Mouse (Mus musculus) c-Kit-positive CD71-positive TER-119-negative erythroid progenitor cells, embryonic 14.5 days (primary cell): ENCODE measurements around the gene Gm49378.

Experiments
- DNase-seq: peaks from one replicate; pipeline ENCODE4 v3.0.0-alpha.2; 2013; ENCODE audit warnings: low read depth

The Gm49378 gene

DNA sequence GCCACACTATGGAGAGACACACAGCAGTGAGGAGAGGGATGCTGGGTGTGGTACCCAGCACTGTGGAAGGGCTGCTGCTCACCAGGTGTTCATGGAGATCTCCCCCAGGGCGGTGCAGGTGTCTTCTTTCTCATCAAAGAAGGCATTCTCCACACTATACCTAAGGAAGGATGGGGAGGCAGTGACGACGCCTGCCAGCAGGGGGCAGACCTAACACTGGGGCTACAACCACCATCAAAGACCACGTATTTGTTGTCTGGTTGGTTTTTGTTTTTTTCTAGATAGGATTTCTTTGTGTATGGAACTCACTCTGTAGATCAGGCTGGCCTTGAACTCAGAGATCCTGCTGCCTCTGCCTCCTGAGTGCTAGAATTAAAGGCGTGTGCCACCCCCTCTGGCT lies 8.4 kb downstream of the Gm49378 start:
- DNase-seq: no peak

DNA sequence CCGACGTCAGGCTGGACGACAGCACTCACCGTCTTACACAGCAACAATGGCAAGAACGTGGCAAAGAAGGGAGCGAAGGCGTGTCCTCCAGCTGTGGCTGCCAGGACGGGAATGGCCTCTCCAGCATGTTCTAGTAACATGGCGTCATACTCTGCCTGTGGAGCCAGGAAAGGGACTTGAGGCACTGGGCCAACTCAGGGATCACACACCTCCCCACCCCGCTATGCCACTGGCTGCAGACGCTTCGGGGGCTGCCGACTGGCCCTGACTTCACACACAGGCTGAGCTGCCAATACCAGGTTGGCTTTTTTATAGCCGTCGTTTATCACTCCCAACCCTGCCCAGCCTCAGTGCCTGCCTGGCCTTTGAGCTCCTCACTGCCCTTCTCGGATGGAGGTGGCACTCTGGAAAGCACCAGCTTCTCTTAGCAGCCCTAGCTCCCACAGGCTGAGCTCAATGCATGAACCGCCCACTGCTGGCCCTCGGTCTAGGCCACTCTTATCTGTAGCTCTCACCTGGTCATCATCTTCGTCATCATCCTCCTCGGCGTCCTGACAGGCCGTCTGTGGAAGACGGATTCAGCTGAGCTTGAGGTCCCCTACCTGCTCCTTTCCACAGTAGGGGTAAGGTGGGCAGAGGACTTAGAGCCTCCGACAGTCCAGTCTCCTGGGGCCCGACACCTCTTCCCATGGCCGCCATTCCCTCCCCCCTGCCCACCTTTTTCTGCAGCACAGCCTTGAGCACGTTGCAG lies 9.4 kb downstream of the Gm49378 start:
- no peak for DNase-seq

DNA sequence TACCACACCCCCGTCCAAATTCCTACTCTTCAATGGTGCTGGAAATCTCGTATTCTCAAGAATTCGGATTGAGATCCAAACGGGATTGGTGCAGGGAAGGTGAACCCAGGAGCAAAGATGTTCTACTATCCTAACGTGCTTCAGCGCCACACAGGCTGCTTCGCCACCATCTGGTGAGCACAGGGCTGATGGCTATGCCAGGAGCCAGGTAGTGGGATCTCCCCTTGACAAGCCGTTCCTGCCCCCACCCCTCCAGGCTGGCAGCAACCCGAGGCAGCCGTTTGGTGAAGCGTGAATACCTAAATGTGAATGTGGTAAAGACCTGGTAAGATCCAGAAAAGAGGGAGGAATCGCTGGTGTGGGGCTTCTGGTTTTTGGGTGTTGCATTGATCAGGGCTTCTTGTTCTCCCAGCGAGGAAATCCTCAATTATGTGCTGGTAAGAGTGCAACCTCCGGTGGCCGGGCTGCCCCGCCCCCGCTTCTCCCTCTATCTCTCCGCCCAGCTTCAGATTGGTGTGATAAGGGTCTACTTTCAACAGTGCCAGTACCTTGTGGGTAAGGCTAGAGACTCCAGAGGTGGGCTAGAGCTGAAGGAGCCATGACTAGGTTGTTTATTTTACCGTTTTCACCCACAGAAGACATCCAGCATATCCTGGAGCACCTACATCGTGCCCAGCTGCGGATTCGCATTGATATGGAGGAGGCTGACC lies 19.1 kb downstream of the Gm49378 start:
- DNase-seq: peak; percentile 70

DNA sequence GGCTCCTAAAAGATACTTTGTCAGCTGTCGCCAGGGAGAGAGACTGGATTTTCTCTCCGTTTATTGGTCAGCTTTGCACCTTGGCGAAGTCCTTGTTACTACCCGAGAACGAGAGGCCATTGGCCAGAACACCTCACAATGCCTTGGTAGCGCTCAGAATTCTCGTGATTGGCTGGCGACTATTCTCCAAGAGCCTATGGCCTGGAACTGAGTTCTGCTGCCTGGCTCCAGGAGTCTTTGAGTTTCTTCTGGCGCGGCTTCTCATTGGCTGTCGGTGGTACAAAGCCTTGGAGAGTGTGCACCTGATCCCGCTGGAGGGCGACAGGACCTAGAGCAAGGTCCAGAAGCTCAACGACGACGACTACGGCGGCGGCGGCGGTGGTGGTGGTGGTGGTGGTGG lies 19.9 kb downstream of the Gm49378 start, which contains the start of gene Rec8:
Gene Rec8 (plus strand): TSS at position 216 of the 400 bp plus-strand sequence.
- no peak for DNase-seq

DNA sequence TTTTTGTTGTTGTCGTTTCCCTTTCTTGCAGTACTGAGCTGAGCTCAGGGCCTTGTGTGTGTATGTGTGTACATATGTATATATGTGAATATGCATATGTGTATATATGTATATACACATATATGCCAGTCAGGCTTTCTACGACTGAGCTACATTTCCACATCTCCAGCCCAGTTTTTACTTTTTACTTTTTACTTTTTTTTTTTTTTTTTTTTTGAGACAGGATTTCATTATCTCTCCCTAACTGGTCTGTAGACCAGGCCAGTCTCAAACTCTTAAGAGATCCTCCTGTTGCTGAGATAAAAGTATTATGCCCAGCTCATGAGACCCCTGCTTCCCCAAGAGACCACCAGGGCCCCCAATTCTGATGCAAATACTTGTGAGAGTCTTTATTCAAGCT lies 20.9 kb downstream of the Gm49378 start:
- no peak for DNase-seq

DNA sequence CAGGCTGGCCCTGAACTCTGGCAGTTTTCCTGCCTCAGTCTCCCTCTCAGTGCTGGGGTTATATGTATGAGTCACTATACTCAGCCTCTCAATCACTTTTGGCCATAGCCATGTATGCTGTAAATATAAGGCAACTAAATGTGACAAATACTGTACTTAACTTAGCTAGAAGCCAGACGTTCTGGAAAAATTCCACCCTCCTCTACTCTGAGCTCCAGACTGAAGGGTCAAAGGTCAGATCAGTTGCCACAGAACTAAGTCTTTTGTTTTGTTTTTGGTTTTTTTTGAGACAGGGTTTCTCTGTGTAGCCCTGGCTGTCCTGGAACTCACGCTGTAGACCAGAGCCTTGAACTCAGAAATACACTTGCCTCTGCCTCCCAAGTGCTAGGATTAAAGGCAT lies 21.8 kb downstream of the Gm49378 start:
- DNase-seq: no peak

DNA sequence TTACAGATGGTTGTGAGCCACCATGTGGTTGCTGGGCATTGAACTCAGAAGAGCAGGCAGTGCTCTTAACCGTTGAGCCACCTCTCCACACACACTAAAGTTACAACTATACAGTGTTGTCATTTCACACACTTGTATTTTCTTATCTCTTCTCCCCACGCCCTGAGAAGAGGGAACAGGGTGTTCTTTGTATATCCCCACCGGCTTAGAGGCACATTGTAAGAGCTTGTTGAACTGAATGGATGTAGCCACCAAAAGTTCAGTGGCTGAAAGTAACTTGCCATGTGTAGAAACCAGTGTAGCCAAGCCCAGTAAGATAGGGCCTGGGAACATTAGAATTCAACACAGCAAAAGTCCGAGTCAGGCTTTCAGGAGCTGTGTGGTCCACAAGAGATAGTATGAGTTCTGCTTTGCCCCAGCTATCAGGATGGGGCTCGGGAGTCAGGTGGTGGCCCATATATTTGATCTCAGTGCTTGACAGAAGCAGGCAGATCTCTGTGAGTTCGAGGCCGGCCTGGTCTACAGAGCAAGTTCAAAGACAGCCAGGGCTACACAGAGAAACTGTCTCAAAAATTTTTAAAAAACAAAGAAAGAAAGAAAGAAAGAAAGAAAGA lies 23.0 kb downstream of the Gm49378 start:
- peak; percentile 85 for DNase-seq

DNA sequence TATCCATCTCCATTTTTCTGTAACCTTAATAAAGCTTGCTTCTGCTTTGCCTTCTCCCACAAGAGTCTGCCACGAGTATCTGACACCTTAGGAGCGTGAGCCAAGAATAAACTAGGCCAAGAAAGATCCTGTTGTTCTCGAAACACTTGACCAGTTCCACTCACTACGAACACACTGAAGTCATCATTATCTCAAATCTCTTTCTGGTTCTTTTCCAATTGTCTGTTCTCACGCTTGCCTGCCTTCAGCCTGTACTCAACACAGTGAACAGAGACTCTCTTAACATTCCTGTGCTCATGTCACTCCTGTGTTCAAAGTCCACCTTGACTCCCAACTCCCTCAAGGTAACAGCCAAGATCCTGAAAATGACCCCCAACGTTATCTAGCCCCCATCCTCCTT lies 24.3 kb downstream of the Gm49378 start:
- no peak for DNase-seq

DNA sequence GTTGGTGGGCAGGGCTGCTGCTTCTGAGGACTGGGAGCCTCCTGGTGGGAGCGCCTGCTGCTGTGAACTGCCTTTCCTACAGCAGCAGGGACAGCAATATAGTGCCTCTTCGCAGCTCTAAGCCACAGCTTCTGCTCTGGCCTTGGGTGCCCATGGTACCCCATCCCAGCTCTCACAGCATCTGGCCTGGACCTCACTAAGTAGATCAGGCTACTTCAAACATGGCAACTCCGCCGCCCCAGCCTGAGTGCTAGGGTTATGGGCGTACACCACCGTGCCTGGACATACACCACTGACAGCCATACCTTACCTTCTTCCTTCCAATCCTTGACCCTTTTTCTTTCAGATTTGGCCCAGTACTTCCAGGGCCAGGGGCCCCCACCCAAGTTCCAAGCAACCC lies 29.4 kb downstream of the Gm49378 start:
- no peak for DNase-seq

DNA sequence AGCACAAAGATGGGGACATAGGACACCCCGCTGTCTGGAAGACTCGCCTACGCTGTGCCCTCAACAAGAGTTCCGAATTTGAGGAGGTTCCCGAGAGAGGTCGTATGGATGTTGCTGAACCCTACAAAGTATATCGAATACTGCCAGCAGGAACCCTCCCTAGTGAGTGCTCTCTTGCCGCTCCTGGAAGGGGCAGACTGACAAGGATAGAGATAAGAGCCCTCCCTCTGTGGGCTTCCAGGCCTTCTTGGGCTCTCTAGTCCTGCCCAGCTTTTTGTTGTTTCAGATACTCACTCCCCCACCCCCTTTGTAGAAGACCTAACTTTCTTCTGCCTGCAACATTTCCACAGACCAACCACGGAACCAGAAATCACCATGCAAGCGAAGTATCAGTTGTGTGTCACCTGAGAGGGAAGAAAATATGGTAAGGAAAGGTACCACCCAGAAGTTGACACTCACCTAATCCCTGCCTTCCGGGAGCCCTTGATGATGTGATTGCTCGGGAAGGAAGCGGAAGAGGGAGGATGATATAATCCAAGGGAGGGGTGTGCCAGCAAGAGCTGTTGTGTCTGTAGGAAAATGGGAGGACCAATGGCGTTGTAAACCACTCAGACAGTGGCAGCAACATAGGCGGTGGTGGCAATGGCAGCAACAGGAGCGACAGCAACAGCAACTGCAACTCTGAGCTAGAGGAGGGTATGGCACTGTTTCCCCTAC lies 31.8 kb downstream of the Gm49378 start:
- no peak for DNase-seq

DNA sequence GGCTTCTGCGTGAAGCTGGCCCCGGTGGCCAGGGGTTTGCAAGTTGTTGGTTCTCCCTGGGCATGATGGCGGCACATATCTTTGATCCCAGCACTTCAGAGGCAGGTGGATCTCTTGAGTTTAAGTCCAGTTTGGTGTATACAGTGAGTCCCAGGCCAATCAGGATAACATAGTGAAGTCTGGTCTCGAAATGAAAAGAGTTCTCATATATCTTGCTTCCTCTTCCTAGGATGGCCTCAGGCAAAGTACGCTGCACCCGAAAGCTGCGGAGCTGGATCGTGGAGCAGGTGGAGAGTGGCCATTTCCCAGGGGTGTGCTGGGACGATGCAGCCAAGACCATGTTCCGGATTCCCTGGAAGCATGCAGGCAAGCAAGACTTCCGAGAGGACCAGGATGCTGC lies 32.9 kb downstream of the Gm49378 start:
- no peak for DNase-seq

DNA sequence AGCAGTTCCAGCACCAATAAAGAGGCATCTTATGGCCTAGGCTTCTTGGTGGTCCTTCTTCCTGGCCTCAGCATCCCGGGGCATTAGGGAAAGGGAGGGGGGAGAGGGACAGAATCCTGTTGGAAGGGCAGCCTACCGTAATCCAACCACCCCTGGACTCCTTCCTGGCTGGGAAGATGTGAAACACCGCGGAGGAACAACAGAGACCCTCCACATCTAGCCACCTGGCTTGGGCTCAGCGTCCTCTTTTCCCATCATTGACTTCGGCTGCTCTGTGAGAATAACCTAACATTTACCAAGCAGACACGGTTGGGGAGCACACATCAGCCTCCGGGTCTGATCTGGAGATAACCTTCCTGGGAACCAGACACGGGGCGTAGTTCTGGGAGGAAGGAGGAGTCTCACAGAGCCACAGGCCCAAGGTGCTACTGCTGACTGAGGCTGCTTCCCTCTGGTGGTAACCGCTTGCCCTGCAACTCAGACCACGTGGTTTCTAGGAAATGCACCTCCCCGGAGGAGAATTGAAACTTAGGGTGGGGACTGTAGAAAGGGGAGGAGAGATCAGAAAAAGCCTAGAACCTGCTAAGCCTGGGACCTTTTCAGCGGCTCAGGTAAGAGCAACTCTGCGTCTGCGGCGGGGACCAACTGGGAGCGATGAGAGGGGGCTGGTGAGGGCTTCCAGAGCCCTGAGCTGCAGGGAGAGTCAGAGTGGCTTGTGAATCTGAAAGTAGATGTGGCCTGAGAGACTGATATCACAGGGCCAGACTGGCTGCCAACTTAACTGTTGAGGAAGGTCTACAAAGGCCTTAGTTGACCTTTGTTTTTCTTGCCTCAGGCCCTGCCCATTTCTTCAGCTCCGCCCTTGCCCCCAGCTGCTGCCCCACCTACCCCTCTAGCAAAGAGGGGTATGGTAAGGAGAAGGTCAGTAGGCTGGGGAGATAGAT lies 33.8 kb downstream of the Gm49378 start:
- peak; percentile 98 for DNase-seq

DNA sequence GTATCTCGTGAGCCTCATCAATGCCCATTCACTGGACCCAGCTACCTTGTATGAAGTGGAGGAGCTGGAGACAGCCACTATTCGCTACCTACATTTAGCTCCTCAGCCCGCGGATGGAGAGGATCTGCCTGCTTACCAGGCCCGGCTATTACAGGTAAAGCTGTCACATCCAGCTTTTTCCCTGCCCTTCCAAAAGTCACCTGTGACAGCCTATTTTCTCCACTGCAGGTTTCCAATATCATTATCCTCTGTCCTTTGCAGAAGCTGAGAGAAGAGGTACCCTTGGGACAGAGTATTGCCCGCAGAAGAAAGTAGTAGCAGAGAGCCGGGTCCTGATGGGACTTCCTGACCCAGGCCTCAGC lies 34.4 kb downstream of the Gm49378 start, which contains the start of gene Irf9:
Gene Irf9 (plus strand): TSS at position 301 of the 362 bp plus-strand sequence.
- no peak for DNase-seq

DNA sequence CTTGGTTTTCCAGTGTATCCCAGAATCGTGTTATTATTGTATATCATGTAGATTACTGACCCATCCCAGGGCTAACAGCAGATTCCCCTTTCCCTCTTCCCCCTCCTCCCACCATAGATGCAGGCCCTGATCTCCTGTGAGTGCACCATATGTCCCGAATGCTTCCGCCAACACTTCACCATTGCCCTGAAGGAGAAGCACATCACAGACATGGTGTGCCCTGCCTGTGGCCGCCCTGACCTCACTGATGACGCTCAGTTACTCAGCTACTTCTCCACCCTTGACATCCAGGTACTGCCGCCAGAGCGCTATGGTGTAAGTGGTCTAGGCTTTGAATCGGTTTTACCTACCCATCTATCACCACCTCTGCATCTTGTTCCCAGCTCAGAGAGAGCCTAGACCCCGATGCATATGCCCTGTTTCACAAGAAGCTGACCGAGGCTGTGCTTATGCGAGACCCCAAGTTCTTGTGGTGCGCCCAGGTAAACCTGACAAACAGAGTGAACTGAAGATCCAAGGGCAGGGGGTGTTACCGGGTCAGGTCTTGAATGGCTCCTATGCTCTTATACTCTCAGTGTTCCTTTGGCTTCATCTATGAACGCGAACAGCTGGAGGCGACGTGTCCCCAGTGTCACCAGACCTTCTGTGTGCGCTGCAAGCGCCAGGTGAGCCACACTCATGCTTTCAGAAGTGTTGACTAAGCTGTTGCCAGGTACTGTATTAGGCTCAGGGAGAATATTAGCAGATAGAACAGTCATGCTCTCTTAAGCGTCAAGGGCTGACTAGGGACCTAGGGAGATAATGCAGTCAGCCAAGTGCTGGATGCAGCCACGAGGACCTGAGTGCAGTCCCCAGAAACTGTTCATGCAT lies 38.9 kb downstream of the Gm49378 start:
- no peak for DNase-seq

DNA sequence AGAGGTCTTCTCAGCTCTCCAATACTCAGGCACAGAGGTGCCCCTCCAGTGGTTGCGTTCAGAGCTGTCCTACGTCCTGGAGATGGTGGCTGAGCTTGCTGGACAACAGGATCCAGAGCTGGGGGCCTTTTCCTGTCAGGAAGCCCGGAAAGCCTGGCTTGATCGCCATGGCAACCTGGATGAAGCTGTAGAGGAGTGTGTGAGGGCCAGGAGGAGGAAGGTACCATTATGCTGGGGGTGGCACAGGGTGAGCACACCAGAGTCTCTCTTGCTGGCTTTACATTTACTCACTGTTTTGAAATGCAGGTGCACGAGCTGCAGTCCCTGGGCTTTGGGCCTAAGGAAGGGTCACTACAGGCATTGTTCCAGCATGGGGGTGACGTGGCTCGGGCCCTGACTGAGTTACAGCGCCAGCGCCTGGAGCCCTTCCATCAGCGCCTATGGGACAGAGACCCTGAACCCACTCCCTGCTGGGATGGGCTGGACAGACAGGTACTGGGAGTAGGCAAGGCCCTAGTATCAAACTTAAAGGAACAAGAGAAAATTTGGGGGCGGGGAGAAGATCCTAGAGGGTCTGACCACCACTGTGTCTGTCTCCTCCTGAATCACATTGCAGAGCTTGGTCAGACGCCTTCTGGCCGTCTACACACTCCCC lies 41.5 kb downstream of the Gm49378 start:
- DNase-seq: no peak

DNA sequence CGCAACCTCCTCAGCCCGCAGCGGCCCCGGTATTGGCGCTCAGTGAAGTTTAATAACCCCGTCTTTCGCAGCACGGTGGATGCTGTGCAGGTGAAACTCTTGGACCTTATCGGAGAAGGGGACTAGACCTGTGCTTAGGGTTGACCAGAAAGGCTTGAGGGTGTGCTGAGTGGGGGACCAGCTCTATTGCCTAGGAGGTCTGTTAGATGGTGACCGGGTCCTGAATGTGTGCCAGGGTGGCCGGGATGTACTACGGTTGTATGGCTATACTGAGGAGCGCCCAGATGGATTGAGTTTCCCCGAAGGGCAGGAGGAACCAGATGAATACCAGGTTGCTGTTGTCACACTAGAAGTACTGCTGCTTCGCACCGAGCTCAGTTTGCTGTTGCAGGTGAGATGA lies 45.5 kb downstream of the Gm49378 start:
- DNase-seq: no peak

DNA sequence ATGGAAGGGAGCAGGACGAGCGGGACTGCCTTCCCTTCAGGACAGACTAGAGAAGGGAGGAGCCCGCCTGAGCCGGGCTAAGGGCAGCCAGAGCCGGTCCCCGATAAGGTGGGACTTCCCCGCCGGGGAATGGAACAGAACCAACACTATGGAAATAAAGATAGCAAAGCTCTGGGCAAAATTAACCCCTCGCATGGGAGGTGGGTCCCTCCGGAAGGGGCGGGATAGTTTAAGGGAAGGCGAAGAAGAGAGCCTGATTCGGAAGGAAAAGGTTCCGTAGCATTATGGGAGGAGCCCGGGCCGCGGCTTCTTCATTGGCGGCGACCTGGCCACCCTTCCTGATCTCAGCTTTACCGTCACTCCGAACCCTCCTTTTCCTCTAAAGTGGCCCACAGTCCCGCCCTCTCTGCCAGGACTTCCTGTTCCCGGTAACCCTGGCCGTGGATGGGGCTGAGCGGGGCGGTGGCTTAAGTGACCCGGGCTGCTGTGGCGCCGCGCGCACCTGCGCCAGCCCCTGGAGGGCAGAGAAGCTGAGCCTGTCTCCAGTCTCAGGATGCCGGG lies 46.3 kb downstream of the Gm49378 start, which contains the start of gene Rnf31:
Gene Rnf31 (plus strand): TSS at position 378 of the 561 bp plus-strand sequence.
- DNase-seq: peak; percentile 94

DNA sequence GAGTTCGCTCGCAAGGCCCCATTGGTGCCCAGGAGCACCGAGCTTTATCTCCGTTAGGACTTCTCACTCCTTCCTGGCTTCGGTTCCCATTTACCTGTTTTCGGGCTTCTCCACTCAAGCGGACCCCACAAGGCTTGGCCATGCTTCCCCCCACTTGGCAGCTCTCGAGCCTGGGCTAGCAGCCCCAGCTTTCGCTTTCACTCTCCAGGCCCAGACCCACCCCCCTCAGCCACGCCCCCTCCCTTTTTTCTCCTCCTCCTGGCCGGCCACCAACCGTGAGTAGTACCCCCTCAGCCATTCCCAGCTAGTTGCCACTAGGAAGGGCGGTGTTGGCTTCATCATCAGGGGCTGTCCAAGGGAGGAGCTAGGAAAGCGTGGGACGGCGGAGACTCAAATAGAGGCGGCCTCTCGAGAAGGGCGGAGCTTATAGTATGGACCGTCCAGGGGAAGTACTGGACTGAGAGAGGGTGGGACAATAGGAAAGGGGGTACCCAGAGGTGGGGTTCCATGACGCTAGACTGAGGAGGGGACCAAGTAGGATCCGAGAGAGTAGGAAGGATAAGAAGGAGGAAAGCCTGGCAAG lies 46.9 kb downstream of the Gm49378 start, which contains the start of gene Psme2:
Gene Psme2 (minus strand): TSS at position 366 of the 583 bp plus-strand sequence.
- DNase-seq: peak; percentile 91
